Mouse (Mus musculus) Patski (cell line): ENCODE results near the gene Lemd2. TPM values are rescaled to one million over a fixed set of nuclear protein-coding genes. Genes with fewer than 3 reads are reported as not detected.

Experiments used
- ATAC-seq: fragments of 100-300 bp; one replicate; pipeline ENCODE4 v1.8.0; 2021
- CTCF ChIA-PET: fragments of 350-600 bp; sonication (Branson Sonifier 250); formaldehyde crosslinking; loops from one replicate; lab custom pipeline; 2022; ENCODE audit warnings: inconsistent platforms; lab: Charles Lee
- POLR2A ChIA-PET: fragments of 350-600 bp; sonication (Branson Sonifier 250); formaldehyde crosslinking; loops from one replicate; lab custom pipeline; 2022; ENCODE audit warnings: antibody characterized with exemption, inconsistent platforms; lab: Charles Lee
- DNase-seq: peaks from one replicate; pipeline ENCODE4 v3.0.0-alpha.2; 2011; ENCODE audit warnings: low read depth, low spot score
- H3K27me3 ChIP-seq: fragments of 371-371 bp; one replicate; pipeline ENCODE4 v1.5.1; 2021
- CTCF ChIP-seq: fragments of 100-300 bp; IDR thresholded peaks from one replicate; pipeline ENCODE4 v1.5.1; 2021
- in situ Hi-C: fragments of 300-500 bp; cut with MboI; formaldehyde crosslinking; loops from 3 replicates; pipeline ENCODE4 v1.11.1; 2018; ENCODE audit warnings: low pct_unique_long_range_greater_than_20kb, mixed read lengths
- polyA plus RNA-seq: library from polyadenylated mRNA; unstranded; gene quantifications from one replicate; pipeline ENCODE4 v1.2.3, GENCODE M21; 2021

Lemd2 gene
- polyA plus RNA-seq, 1 experiment from 2014 or later = 104 TPM

DNA sequence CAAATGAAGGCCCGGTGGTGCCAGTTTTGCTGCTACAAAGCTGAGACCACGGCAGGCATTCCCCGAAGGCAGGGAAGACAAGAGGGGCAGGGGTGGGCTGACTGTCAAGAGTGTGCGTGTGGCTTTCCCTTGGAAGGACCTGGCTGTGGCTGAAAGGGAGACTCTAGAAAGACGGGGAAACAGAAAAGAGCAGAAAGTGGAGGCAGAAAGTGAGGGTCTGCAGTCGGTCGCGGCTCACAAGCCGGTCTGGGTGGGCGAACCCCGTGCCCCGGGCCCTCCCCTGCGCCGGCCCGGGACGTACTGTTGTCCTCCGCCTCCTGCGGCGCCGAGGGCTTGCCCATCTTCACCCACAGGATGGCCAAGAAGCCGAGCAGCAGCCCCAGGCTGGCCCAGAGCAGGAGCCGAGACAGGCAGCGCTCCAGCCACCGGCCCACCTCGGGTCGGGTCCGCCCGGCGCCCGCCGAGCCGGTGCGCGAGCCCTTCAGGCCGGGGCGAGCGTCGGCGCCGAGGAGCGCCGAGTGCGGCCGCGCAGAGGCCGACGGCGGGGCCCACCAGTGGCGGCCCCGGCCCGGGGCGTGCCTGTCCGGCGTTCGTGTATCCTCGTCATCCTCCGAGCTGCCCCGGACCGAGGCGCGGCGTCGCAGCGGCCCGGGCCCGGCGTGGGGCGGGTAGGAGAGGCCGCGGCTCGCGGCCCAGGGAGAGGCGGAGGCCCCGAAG is 753 bp downstream of the Lemd2 start:
- no peaks in the 10 kb centered on the region for H3K27me3 ChIP-seq
- no peak for TF ChIP-seq CTCF
- in situ Hi-C loops = no loop called here
- ATAC-seq (peak; percentile 29), DNase-seq (no peak)
- POLR2A ChIA-PET = interaction anchor here (1.0 to 1.3 kb wide), 3 partner anchors 10 to 69 kb away, joined by 3 to 5 read pairs (median 4); no protein-coding TSS in a partner anchor
- CTCF ChIA-PET = interaction anchor here (1.1 to 1.5 kb wide), 2 partner anchors 9 to 78 kb away, joined by 4 to 5 read pairs; no protein-coding TSS in a partner anchor

DNA sequence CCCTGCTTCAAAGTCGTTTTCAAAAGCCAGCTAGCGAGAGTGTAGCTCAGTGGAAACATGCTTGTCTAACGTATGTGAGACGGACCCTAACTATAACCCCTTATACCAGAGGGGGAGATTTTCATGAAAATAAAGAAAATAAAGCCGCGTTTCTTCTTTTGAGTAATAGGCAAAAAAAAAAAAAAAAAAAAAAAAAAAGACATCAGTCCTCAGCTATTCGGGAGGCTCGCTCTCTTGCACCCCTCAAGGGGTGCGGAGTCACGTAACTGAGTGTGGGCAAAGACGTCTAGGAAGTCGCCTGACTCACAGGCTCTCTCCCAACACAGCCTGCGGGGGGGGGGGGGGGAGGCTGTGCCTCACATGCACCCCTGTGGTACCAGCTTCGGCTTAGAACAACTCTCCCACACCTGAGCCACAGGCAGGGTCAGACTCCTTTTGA is 1.3 kb downstream of the Lemd2 start:
- in situ Hi-C loops = no loop called here
- TF ChIP-seq CTCF = no peak
- ATAC-seq (no peak), DNase-seq (no peak)
- CTCF ChIA-PET = interaction anchor here (0.9 to 1.5 kb wide), 4 partner anchors 9 to 78 kb away, joined by 3 to 5 read pairs (median 4); no protein-coding TSS in a partner anchor
- POLR2A ChIA-PET = interaction anchor here (0.5 to 1.3 kb wide), 5 partner anchors 9 to 166 kb away, joined by 3 to 7 read pairs (median 4); no protein-coding TSS in a partner anchor
- no peaks in the 10 kb centered on the region for H3K27me3 ChIP-seq

DNA sequence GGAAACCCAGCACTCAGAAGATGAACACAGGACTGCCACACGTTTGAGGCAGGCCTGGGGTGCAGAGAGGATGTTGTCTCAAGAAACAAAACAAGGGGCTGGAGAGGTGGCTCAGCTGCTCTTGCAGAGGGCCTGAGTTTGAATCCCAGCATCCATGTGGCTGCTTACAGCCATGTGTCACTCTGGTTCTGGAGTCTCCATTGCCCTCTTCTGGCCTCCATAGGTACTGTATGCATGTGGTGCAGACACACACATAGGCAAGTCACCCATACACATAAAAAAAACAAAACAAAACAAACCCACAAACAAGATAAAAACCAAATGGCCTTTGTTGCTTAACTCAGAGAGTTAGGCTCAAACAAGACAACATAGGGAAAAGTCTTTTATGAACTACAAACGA is 2.3 kb downstream of the Lemd2 start:
- in situ Hi-C loops = no loop called here
- no peak for TF ChIP-seq CTCF
- ATAC-seq = no peak
- POLR2A ChIA-PET = interaction anchor here (1.1 kb wide), 1 partner anchor 8 kb away, joined by 3 read pairs; no protein-coding TSS in a partner anchor
- CTCF ChIA-PET = interaction anchor here (0.9 to 1.2 kb wide), 3 partner anchors 12 to 50 kb away, joined by 3 to 5 read pairs (median 3); no protein-coding TSS in a partner anchor
- H3K27me3 ChIP-seq = no peaks in the 10 kb centered on the region
- DNase-seq = no peak

DNA sequence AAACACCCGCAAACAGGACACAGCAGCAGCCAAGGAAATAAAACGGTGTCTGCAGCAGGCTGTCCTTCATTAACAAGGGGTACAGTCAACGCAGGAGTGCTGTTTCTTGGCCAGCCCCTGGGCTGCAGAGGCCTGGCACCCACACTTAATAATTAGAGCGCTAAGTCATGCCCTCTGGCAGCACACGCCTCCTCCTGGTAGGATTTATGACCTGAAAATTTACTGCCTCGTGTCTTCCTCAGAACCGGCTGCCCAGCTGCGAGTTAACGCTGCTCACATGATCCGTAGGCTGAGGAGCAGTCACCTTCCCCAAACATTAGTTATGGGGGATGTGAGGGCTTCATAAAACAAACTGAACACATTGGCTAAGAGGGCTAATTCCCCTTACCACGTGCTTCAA is 3.5 kb downstream of the Lemd2 start:
- H3K27me3 ChIP-seq = no peaks in the 10 kb centered on the region
- ATAC-seq = no peak
- in situ Hi-C loops = no loop called here
- ChIA-PET POLR2A (interaction anchor here (1.0 to 1.1 kb wide), 2 partner anchors 11 to 162 kb away, joined by 3 read pairs; no protein-coding TSS in a partner anchor), CTCF (interaction anchor here (1.1 kb wide), 1 partner anchor 12 kb away, joined by 3 read pairs; no protein-coding TSS in a partner anchor)
- DNase-seq = peak; percentile 70
- no peak for TF ChIP-seq CTCF

DNA sequence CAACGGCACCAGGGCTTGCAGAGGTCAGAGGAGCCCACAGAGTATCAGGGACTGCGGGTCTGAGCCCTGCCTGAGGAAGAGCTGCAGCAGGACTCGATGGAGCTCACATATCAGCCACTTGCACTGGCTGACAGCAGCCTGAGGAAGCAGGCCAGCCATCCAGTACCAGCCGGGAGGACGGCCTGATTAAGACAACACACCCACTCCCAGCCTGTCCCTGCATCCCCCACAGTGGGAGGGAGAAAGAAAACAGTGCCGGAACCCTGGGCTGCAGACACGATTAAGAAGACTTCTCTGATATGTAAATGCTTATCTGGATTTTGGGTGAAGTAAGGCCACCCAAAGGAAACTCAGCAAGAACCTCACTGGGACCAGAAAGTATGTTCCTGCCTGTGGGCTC is 4.4 kb downstream of the Lemd2 start:
- CTCF ChIA-PET = no interaction called here

DNA sequence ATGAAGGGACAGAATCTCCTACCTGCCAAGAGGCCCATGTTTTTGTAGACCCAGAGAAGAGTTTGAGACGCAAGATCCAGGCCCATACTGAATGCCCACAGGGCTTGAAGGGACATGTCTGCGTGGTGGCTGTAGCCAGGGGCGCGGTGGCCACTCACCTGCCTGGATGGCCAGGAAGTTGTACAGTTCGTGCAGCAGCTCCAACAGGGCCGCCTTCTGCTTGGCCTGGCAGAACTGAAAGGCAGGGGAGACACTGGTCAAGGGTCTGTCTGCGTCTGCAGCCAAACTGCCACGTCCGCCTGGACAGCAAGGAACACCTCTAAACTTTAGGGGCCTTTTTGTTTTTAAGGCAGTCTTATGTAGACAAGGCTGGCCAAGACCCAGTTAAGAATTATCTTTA is 5.1 kb downstream of the Lemd2 start:
- POLR2A ChIA-PET = no interaction called here
- no peak for ATAC-seq
- TF ChIP-seq CTCF = no peak

More for the DNA sequence above, 4.4 kb downstream of the Lemd2 start:
- ATAC-seq (no peak), DNase-seq (no peak)
- in situ Hi-C loops = no loop called here
- POLR2A ChIA-PET = interaction anchor here (1.1 kb wide), 1 partner anchor 10 kb away, joined by 3 read pairs; no protein-coding TSS in a partner anchor
- no peaks in the 10 kb centered on the region for H3K27me3 ChIP-seq
- no peak for TF ChIP-seq CTCF

DNA sequence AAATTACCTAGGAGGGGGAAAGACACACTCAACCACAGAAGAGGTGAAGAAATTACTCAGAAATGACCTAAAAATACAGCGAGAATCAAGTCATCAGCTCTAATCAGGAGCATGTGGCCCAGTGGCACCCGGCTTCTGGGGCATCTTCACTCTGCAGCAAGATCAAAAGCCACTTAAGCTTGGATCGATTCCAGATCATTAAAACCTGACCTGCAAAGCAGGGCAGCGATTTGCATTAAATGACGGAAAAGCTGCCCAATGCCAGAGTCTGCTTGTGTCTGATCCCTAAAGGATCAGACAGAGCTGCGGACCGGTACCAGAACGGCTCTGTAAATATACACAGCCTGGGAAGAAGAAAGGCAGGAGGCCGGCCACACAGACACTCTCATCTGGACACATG is 8.1 kb downstream of the Lemd2 start:
- H3K27me3 ChIP-seq = no peaks in the 10 kb centered on the region
- DNase-seq (no peak), ATAC-seq (no peak)
- no peak for TF ChIP-seq CTCF
- CTCF ChIA-PET = interaction anchor here (1.2 to 1.7 kb wide), 2 partner anchors 8 to 13 kb away, joined by 3 read pairs; no protein-coding TSS in a partner anchor
- POLR2A ChIA-PET = interaction anchor here (0.5 to 1.1 kb wide), 2 partner anchors 15 to 123 kb away, joined by 3 read pairs; no protein-coding TSS in a partner anchor
- in situ Hi-C loops = no loop called here

More for the DNA sequence above, 5.1 kb downstream of the Lemd2 start:
- in situ Hi-C loops = no loop called here
- no peaks in the 10 kb centered on the region for H3K27me3 ChIP-seq
- DNase-seq = no peak
- CTCF ChIA-PET = interaction anchor here (1.0 kb wide), 1 partner anchor 34 kb away, joined by 3 read pairs; no protein-coding TSS in a partner anchor

DNA sequence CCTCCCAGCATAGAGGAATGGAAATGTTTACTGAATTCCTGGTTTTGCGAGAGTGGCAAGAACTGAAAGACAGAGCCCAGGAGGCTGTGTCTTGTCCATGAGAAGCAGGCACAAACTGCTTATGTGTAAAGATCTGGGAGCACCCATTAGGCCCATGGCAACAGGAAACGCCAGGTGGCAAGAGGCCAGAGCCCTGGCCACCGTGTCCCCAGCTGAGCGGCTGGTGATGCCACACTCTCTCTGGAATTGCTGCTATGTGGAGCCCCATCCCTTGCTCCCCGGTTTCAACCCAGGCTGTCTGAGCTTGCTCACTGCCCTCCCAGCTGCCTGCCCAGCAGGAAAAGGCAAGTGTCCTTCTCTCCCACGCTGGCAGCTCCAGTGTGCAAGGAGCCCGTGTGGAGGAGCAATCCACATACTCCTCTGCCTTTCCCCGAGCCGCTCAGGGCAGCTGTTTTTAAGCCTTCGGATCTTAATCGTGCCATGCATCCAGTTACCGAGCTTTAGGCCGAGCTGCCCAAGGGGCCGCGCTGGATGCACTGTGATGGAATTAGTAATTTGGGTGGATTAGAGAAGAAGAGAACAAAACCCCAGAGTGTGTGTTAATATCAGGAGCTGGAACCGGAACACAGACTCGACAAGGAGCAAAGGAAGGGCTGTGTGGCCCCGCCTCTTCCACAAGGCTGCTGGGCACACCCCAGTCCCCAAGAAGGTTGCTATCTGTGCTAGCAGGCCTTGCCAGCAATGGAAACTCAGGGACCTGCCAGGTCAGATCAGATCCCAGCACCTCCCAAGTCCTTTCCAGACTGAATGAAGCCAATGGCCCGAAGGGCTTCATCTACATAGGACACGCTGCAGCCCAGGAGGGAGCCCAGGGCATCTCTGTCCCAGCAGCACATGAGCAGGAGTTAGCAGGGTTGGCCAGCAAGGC is 9.7 kb downstream of the Lemd2 start:
- no peaks in the 10 kb centered on the region for H3K27me3 ChIP-seq
- no peak for ATAC-seq
- ChIA-PET CTCF (interaction anchor here (1.8 kb wide), 1 partner anchor 8 kb away, joined by 5 read pairs; no protein-coding TSS in a partner anchor), POLR2A (interaction anchor here (0.6 to 1.4 kb wide), 3 partner anchors 8 to 239 kb away, joined by 3 to 4 read pairs (median 3); no protein-coding TSS in a partner anchor)
- TF ChIP-seq CTCF = no peak
- no peak for DNase-seq
- in situ Hi-C loops = no loop called here

DNA sequence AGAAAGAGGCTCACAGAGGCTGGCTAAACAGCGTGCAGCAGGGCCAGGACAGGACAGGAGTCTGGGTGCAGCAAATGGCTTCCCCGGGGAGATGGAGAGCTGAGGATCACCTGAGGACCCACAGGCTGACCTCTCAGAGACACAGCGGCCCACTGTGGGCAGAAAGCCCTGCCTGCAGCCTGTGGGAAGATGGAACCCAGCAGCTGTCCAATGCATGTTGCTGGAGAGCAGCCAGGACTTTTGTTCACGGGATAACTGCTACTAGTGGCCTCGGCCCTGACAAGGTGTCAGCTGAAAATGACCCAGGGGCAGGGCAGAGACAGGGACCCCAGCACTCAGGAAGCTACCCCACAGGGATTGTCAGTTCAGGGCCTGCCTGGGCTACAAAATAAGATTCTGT is 12.5 kb downstream of the Lemd2 start:
- no peak for DNase-seq
- ChIA-PET POLR2A (interaction anchor here (1.0 kb wide), 1 partner anchor 11 kb away, joined by 3 read pairs; no protein-coding TSS in a partner anchor), CTCF (interaction anchor here (1.4 kb wide), 2 partner anchors 16 to 58 kb away, joined by 3 read pairs; no protein-coding TSS in a partner anchor)
- ATAC-seq = no peak
- H3K27me3 ChIP-seq = no peaks in the 10 kb centered on the region
- in situ Hi-C loops = no loop called here
- TF ChIP-seq CTCF = no peak
